ENCODE assay signal across 8 mouse cellular contexts in genomic region chr16:90629121-90629930, GRCm38 (mm10).
DNase-seq lines count a peak whose midpoint lies in the region; ATAC-seq and TF ChIP-seq lines count a peak whose summit lies in the region.

No protein-coding gene starts in this region.

- H3K4me2 ChIP-seq in forebrain, embryonic 13.5 days, result peak overlapping the region; percentile 28
- peak overlapping the region; percentile 44 for H3K4me2 ChIP-seq in limb, embryonic 13.5 days (replicated peaks)
- H3K4me2 ChIP-seq in stomach, embryonic 15.5 days, result peak overlapping the region; percentile 10

- peak overlapping the region; percentile 73 for H3K27ac ChIP-seq in layer of hippocampus, adult 2 months
- H3K27ac ChIP-seq in forebrain, embryonic 13.5 days, result peak overlapping the region; percentile 19; the same call in 1 of the 2 replicates
- peak overlapping the region; percentile 95 for H3K27ac ChIP-seq in limb, embryonic 13.5 days
- peak overlapping the region; percentile 89 for H3K27ac ChIP-seq in stomach, embryonic 15.5 days

- intact Hi-C loops in heart, postnatal 36 days (cut with DNase I), result loop anchor here (5.0 kb wide), 1 partner anchor 247 kb away; no protein-coding TSS in a partner anchor

- whole genome bisulfite sequencing in forebrain, embryonic 13.5 days, result 34% methylated on average over 19 of the region's 19 CpGs
- 7% methylated on average over 19 of the region's 19 CpGs for WGBS in limb, embryonic 13.5 days
- WGBS in stomach, embryonic 15.5 days, result 20% methylated on average over 19 of the region's 19 CpGs

- no peak overlapping the region for H3K4me3 ChIP-seq in layer of hippocampus, adult 2 months
- H3K4me3 ChIP-seq in forebrain, embryonic 13.5 days, result no peak overlapping the region
- H3K4me3 ChIP-seq in limb, embryonic 13.5 days, result no peak overlapping the region
- no peak overlapping the region for H3K4me3 ChIP-seq in stomach, embryonic 15.5 days (replicated peaks)

- no peaks in the 10 kb centered on the region for H3K36me3 ChIP-seq in forebrain, embryonic 13.5 days (ENCODE audit: poor library complexity, severe bottlenecking)
- H3K36me3 ChIP-seq in limb, embryonic 13.5 days, result no peaks in the 10 kb centered on the region
- H3K36me3 ChIP-seq in stomach, embryonic 15.5 days, result no peaks in the 10 kb centered on the region

- 0 out of 2 replicates have a peak, but pooled peaks cover 3% of the 10 kb centered on the region for H3K9me3 ChIP-seq in forebrain, embryonic 13.5 days (replicated peaks)
- 0 out of 2 replicates have a peak, but pooled peaks cover 6% of the 10 kb centered on the region for H3K9me3 ChIP-seq in limb, embryonic 13.5 days
- H3K9me3 ChIP-seq in stomach, embryonic 15.5 days, result no peaks in the 10 kb centered on the region

- TF ChIP-seq CTCF in layer of hippocampus, adult 2 months (conservative IDR thresholded peaks at IDR 0.05), result no peak

- H3K4me1 ChIP-seq in forebrain, embryonic 13.5 days, result peaks cover 23% of the 10 kb centered on the region
- H3K4me1 ChIP-seq in limb, embryonic 13.5 days, result peaks cover 53% of the 10 kb centered on the region
- H3K4me1 ChIP-seq in stomach, embryonic 15.5 days, result peaks cover 32% of the 10 kb centered on the region; the same call in 1 of the 2 replicates

- H3K27me3 ChIP-seq in forebrain, embryonic 13.5 days, result no peaks in the 10 kb centered on the region
- H3K27me3 ChIP-seq in limb, embryonic 13.5 days, result no peaks in the 10 kb centered on the region
- H3K27me3 ChIP-seq in stomach, embryonic 15.5 days (replicated peaks), result no peaks in the 10 kb centered on the region

- DNase-seq in layer of hippocampus, adult 2 months (ENCODE audit: low spot score in 2 of 2), result no peak
- DNase-seq in layer of hippocampus, adult 9-10 months (ENCODE audit: low spot score), result no peak
- DNase-seq in heart, postnatal 36 days, result peak; percentile 10 to 32
- DNase-seq in urinary bladder, postnatal 10 days (ENCODE audit: low spot score), result no peak
- no peak for DNase-seq in frontal cortex, postnatal 10 days (ENCODE audit: low spot score in 2 of 2)

- peak; percentile 52 for ATAC-seq in forebrain, embryonic 13.5 days
- ATAC-seq in limb, embryonic 13.5 days (ENCODE audit: low FRiP score, low read depth), result peak; percentile 79
- peak; percentile 29 for ATAC-seq in stomach, embryonic 15.5 days (ENCODE audit: insufficient read depth, low FRiP score, low read depth)

- H3K9ac ChIP-seq in forebrain, embryonic 13.5 days, result peak overlapping the region; percentile 37; the same call in 1 of the 2 replicates
- H3K9ac ChIP-seq in limb, embryonic 13.5 days, result peak overlapping the region; percentile 39
- no peak overlapping the region for H3K9ac ChIP-seq in stomach, embryonic 15.5 days

Comparison
In these comparisons a context has a peak if more than half of its experiments do, and no peak if none do; other contexts are left out.
1. DNase-seq: peak in heart, postnatal 36 days (2 of 2); none in layer of hippocampus, adult 2 months (0 of 2), layer of hippocampus, adult 9-10 months (single experiment), urinary bladder, postnatal 10 days (single experiment) and frontal cortex, postnatal 10 days (0 of 2).
2. H3K27ac ChIP-seq: peak in every context shown above with its lines; median percentile 95 in limb, embryonic 13.5 days; 89 in stomach, embryonic 15.5 days; 73 in layer of hippocampus, adult 2 months; 19 in forebrain, embryonic 13.5 days.
3. ATAC-seq: peak in every context shown above with its lines; median percentile 79 in limb, embryonic 13.5 days; 52 in forebrain, embryonic 13.5 days; 29 in stomach, embryonic 15.5 days.
4. Peak in every context shown above with its lines, with median percentiles within 50 percentile points of each other: H3K4me2 ChIP-seq.